Mouse (Mus musculus) kidney, postnatal 4 days (tissue): Measurements from ENCODE around the gene Mfsd7a.
A peak's percentile ranks its signal among the peaks of the same experiment; 100 is the strongest.
"Not testable (repeated sequence)": the region's sequence is repeated elsewhere in the genome, so short reads cannot be mapped to it uniquely, and the experiment has no call there.

ENCODE experiments used
- DNase-seq, 2 experiments: peaks; one replicate each; pipeline ENCODE4 v3.0.0; 2021; ENCODE audit warnings: mixed read lengths in 2 of 2

Mfsd7a gene

GRCm38 (mm10) chr5:108448785-108449668 lies at the start of gene Mfsd7a:
Gene Mfsd7a, minus strand, starts transcription at chr5:108448891.
- peak; percentile 82 to 89 for DNase-seq

GRCm38 (mm10) chr5:108486148-108486547 lies 37.5 kb upstream of the Mfsd7a start:
- not testable (repeated sequence) for DNase-seq

GRCm38 (mm10) chr5:108485239-108485638 lies 36.5 kb upstream of the Mfsd7a start:
- DNase-seq: peak; percentile 29 to 46

GRCm38 (mm10) chr5:108483006-108483405 lies 34.3 kb upstream of the Mfsd7a start:
- no peak for DNase-seq

- DNase-seq: no peak
Observed at GRCm38 (mm10) chr5:108475977-108476376, 27.3 kb upstream of the Mfsd7a start.

- DNase-seq: no peak
Observed at GRCm38 (mm10) chr5:108473737-108474136, 25.0 kb upstream of the Mfsd7a start.

- DNase-seq: no peak
Observed at GRCm38 (mm10) chr5:108469617-108470016, 20.9 kb upstream of the Mfsd7a start.

- DNase-seq: no peak
Observed at GRCm38 (mm10) chr5:108466647-108467046, 18.0 kb upstream of the Mfsd7a start.

- DNase-seq: no peak
Observed at GRCm38 (mm10) chr5:108465131-108465891, 16.6 kb upstream of the Mfsd7a start.

- DNase-seq: peak; percentile 10 to 13
Observed at GRCm38 (mm10) chr5:108462446-108462845, 13.8 kb upstream of the Mfsd7a start.

- DNase-seq: peak; percentile 99
Observed at GRCm38 (mm10) chr5:108461082-108462065, 12.7 kb upstream of the Mfsd7a start, which contains the start of gene Pcgf3. Gene Pcgf3, plus strand, starts transcription at chr5:108461232.

- DNase-seq: no peak
Observed at GRCm38 (mm10) chr5:108460461-108460860, 11.8 kb upstream of the Mfsd7a start.

GRCm38 (mm10) chr5:108458706-108459105 lies 10.0 kb upstream of the Mfsd7a start:
- DNase-seq: no peak

- no peak for DNase-seq
Observed at GRCm38 (mm10) chr5:108454094-108454493, 5.4 kb upstream of the Mfsd7a start.

GRCm38 (mm10) chr5:108452422-108452821 lies 3.7 kb upstream of the Mfsd7a start:
- no peak for DNase-seq

GRCm38 (mm10) chr5:108451611-108452010 lies 2.9 kb upstream of the Mfsd7a start:
- no peak for DNase-seq

GRCm38 (mm10) chr5:108450837-108451540 lies 2.3 kb upstream of the Mfsd7a start:
- no peak for DNase-seq

GRCm38 (mm10) chr5:108447857-108448256 lies 834 bp downstream of the Mfsd7a start:
- no peak for DNase-seq

GRCm38 (mm10) chr5:108446973-108447372 lies 1.7 kb downstream of the Mfsd7a start:
- DNase-seq: no peak

GRCm38 (mm10) chr5:108436101-108436500 lies 12.6 kb downstream of the Mfsd7a start:
- no peak for DNase-seq

GRCm38 (mm10) chr5:108433804-108434587 lies 14.7 kb downstream of the Mfsd7a start, which contains the start of gene Atp5k:
Gene Atp5k, minus strand, starts transcription at chr5:108434448.
- DNase-seq: peak; percentile 96 to 97
